Mouse (Mus musculus): ENCODE measurements at regions not wholly inside any gene's neighbourhood (a gene's known extent, or its start where the extent isn't known, plus 50 kb on each side); places are given as distances from the start of the nearest gene placed in this dataset.

DNA sequence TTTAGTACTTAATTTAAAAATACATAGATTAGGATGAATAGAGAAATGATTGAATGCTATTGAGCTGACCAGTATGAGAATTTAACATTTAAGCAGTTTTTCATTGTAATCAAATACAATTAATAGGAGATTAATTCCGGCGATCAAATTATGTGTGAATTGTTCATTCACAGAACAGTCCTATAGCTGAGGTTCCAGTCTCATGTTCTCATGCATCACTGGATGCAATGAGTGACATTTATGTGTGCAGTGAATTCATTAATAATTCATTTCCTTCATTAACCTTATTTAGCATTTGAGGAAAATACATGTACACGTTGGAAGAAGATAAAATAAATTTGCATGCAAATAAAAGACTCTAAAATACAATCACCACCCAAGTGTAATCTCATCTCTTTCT lies 1747.3 kb upstream of the Aga start:
- DNase-seq (ENCODE audit: low spot score) = peak; percentile 22

DNA sequence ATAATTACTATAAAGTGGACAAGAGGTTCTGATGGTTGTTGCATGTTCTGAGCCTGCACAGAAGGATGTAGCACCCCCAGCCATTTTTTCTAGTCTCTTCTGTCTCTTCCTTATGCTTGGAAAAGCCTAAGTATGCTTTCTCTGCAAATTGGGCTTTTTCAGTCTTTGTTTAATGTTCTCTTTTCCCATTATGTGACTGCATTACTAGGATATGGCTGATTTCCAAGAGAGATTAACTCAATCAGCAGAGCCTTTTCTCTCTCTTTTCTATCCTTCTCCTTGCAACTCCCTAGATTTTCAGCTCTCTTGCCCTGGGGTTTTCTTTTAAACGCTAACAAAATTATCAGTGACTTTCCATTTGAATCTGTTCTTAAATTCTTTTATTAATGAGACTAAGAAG lies 1702.1 kb upstream of the Aga start:
- DNase-seq (ENCODE audit: low spot score) = no peak
